Mouse (Mus musculus) forebrain, embryonic 12.5 days (tissue): Measurements from ENCODE around the gene Pnpla7. TPM values are rescaled to one million over a fixed set of nuclear protein-coding genes. Genes with fewer than 3 reads are reported as not detected.

ENCODE experiments used
- ATAC-seq: fragments of 200-750 bp; cut with Nextera tagmentation; 2 replicates; pipeline ENCODE4 v1.8.0; 2017; ENCODE audit warnings: moderate TSS enrichment; ENCODE audit not compliant: low FRiP score
- H3K27ac ChIP-seq: fragments of 300-500 bp; sonication (generic); 2 replicates; pipeline ENCODE4 v1.5.1; 2016; ENCODE audit warnings: mild to moderate bottlenecking
- H3K27me3 ChIP-seq: fragments of 300-500 bp; sonication (generic); 2 replicates; pipeline ENCODE4 v1.6.1; 2016; ENCODE audit warnings: mild to moderate bottlenecking
- H3K36me3 ChIP-seq: fragments of 300-500 bp; sonication (generic); replicated peaks from 2 replicates; pipeline ENCODE4 v1.6.1; 2016; ENCODE audit warnings: mild to moderate bottlenecking
- H3K4me1 ChIP-seq: fragments of 300-500 bp; sonication (generic); 2 replicates; pipeline ENCODE4 v1.6.1; 2016
- H3K4me2 ChIP-seq: fragments of 300-500 bp; sonication (generic); 2 replicates; pipeline ENCODE4 v1.6.1; 2016; ENCODE audit warnings: mild to moderate bottlenecking, moderate library complexity
- H3K4me3 ChIP-seq: fragments of 300-500 bp; sonication (generic); replicated peaks from 2 replicates; pipeline ENCODE4 v1.5.1; 2016; ENCODE audit warnings: mild to moderate bottlenecking
- H3K9ac ChIP-seq: fragments of 300-500 bp; sonication (generic); 2 replicates; pipeline ENCODE4 v1.6.1; 2016; ENCODE audit warnings: mild to moderate bottlenecking
- H3K9me3 ChIP-seq: fragments of 300-500 bp; sonication (generic); 2 replicates; pipeline ENCODE4 v1.6.1; 2016
- WGBS: fragments of 180-500 bp; shearing (Covaris S2); methylation state at CpG from one replicate; pipeline ENCODE4 v1.1.7; 2016; 5-methylcytosine and 5-hydroxymethylcytosine counted together
- microRNA-seq: library from miRNA; unstranded; fragments of <30 nt; microRNA quantifications from one replicate; pipeline ENCODE4, GENCODE M21; 2017
- polyA plus RNA-seq: library from polyadenylated mRNA; unstranded; fragments of >200 nt; fragmentation: Nextera tagmentation; extraction: Ambion mirVana; gene quantifications from 2 replicates; pipeline ENCODE4 v1.2.1, GENCODE M21; 2016

Gene Pnpla7
- polyA plus RNA-seq, 1 experiment from 2014 or later: 4.4 TPM

- Histone ChIP-seq H3K4me3 (no peak overlapping the region), H3K27ac (no peak overlapping the region), H3K36me3 (no peaks in the 10 kb centered on the region), H3K27me3 (peaks cover 3% of the 10 kb centered on the region; the same call in 1 of the 2 replicates), H3K4me2 (no peak overlapping the region), H3K9me3 (no peaks in the 10 kb centered on the region), H3K9ac (no peak overlapping the region), H3K4me1 (no peaks in the 10 kb centered on the region)
- no peak for ATAC-seq
- 100% methylated on average over 2 of the region's 2 CpGs for WGBS
These were observed 112.0 kb downstream of the Pnpla7 start for GRCm38 (mm10) chr2:25087842-25088241.

DNA sequence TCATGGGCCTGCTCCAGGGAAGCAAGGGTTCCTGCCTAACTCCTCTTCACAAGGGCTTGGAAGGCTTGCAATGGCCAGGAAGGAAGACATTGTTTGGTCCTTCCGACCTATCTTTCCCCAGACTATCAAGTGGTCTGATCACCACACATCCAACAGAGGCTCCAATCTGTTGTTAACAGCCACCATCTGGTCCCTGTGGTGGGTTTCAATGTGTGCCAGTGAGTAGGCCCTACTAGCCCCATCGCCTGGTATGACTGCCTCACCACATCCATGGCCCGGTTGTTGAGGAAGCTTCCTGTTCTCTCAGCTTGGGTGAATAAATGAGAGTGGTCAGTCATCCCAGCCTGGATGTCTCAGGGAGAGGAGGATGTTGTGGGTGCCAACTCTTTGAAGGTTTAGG, 112.8 kb downstream of the Pnpla7 start:
- no peaks in the 10 kb centered on the region for H3K9me3 ChIP-seq
- H3K27me3 ChIP-seq: peaks cover 3% of the 10 kb centered on the region; the same call in 1 of the 2 replicates
- no peak overlapping the region for H3K27ac ChIP-seq
- H3K36me3 ChIP-seq: no peaks in the 10 kb centered on the region
- H3K9ac ChIP-seq: no peak overlapping the region
- ATAC-seq: no peak
- no peaks in the 10 kb centered on the region for H3K4me1 ChIP-seq
- no peak overlapping the region for H3K4me2 ChIP-seq
- no peak overlapping the region for H3K4me3 ChIP-seq
- WGBS: 82% methylated on average over 3 of the region's 3 CpGs

- H3K36me3 ChIP-seq: no peaks in the 10 kb centered on the region
- ATAC-seq: no peak
- WGBS: 37% methylated on average over 17 of the region's 17 CpGs
- peaks cover 22% of the 10 kb centered on the region for H3K27me3 ChIP-seq
- H3K4me3 ChIP-seq: no peak overlapping the region
- H3K4me2 ChIP-seq: no peak overlapping the region
- H3K4me1 ChIP-seq: peaks cover 19% of the 10 kb centered on the region
- no peak overlapping the region for H3K27ac ChIP-seq
- H3K9ac ChIP-seq: no peak overlapping the region
- no peaks in the 10 kb centered on the region for H3K9me3 ChIP-seq
These were observed 118.9 kb downstream of the Pnpla7 start for GRCm38 (mm10) chr2:25094785-25095108.

- Histone ChIP-seq H3K36me3 (no peaks in the 10 kb centered on the region), H3K27me3 (peaks cover 22% of the 10 kb centered on the region), H3K27ac (no peak within 1 kb of the TSS), H3K4me2 (no peak within 1 kb of the TSS; the same call in 1 of the 2 replicates), H3K9ac (no peak within 1 kb of the TSS), H3K9me3 (no peaks in the 10 kb centered on the region), H3K4me3 (no peak within 1 kb of the TSS), H3K4me1 (peaks cover 25% of the 10 kb centered on the region)
- no peak for ATAC-seq
- 52% methylated on average over 28 of the region's 28 CpGs for WGBS
These were observed 119.4 kb downstream of the Pnpla7 start, which contains the start of gene Noxa1 for GRCm38 (mm10) chr2:25095109-25095850. Gene Noxa1, minus strand, starts transcription at chr2:25095149.

DNA sequence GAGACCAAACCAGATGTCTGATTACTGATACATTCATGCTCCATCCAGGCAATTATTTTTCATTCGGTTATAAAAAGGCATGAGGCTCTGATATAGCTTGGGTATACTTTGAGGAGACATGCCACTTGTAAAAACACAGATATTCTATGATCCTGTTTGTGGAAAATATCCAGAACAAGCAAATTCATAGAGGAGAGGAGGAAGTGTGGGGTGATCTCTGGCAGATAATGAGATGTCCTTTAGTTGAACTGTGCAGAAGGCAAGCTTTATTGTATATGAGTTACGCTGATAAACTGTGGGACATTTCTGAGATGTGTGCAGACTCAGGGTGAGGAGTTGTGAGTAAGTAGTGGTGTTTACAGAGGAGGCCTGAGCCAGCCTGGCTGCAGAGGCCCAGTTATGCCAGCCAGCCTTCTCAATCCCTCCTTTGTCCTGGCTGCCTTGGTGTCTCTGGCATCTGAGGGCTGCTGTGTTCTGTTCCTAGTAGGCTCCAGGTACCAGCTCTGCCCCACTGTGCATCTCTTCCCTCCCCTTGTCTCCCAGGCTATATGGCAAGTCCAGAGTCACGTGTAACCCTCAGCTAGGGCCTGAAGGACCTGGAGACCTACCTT, 122.3 kb downstream of the Pnpla7 start:
- H3K4me1 ChIP-seq: peaks cover 25% of the 10 kb centered on the region
- H3K27ac ChIP-seq: no peak overlapping the region
- no peak for ATAC-seq
- no peaks in the 10 kb centered on the region for H3K9me3 ChIP-seq
- H3K4me2 ChIP-seq: no peak overlapping the region
- no peaks in the 10 kb centered on the region for H3K36me3 ChIP-seq
- no peak overlapping the region; the same call in 1 of the 2 replicates for H3K9ac ChIP-seq
- H3K27me3 ChIP-seq: peaks cover 19% of the 10 kb centered on the region
- 86% methylated on average over 3 of the region's 3 CpGs for WGBS
- no peak overlapping the region for H3K4me3 ChIP-seq

GRCm38 (mm10) chr2:25098956-25099355, 123.1 kb downstream of the Pnpla7 start:
- 0 out of 2 replicates have a peak overlapping the region, but pooled peaks have one; percentile 73 for H3K27ac ChIP-seq
- H3K4me2 ChIP-seq: no peak overlapping the region
- H3K36me3 ChIP-seq: no peaks in the 10 kb centered on the region
- H3K4me1 ChIP-seq: peaks cover 25% of the 10 kb centered on the region
- ATAC-seq: peak; percentile 78
- WGBS: 43% methylated on average over 5 of the region's 5 CpGs
- no peak overlapping the region for H3K4me3 ChIP-seq
- peaks cover 18% of the 10 kb centered on the region for H3K27me3 ChIP-seq
- H3K9ac ChIP-seq: peak overlapping the region; percentile 36; the same call in 1 of the 2 replicates
- H3K9me3 ChIP-seq: no peaks in the 10 kb centered on the region

- H3K27me3 ChIP-seq: peaks cover 12% of the 10 kb centered on the region
- no peaks in the 10 kb centered on the region for H3K36me3 ChIP-seq
- H3K27ac ChIP-seq: peak overlapping the region; percentile 73
- no peaks in the 10 kb centered on the region for H3K9me3 ChIP-seq
- H3K4me1 ChIP-seq: peaks cover 25% of the 10 kb centered on the region
- H3K4me2 ChIP-seq: no peak overlapping the region
- H3K9ac ChIP-seq: no peak overlapping the region
- no peak overlapping the region for H3K4me3 ChIP-seq
- WGBS: 50% methylated on average over 3 of the region's 3 CpGs
- ATAC-seq: no peak; the same call in 1 of the 2 replicates
These were observed 123.9 kb downstream of the Pnpla7 start for GRCm38 (mm10) chr2:25099703-25100102.

Small RNA genes lying within 50 kb of the gene (microRNA-seq; reads per million reads assigned to microRNA genes)
- not detected for gene Gm22875
- gene Gm24328: not detected
- not detected for gene Mir7664

Other genes starting within 250 kb of the Pnpla7 start
- gene Cacna1b, start 212.9 kb upstream of the Pnpla7 start, polyA plus RNA-seq: 3.0 and 5.8 TPM in 2 replicates
- gene Ehmt1, start 56.4 kb upstream of the Pnpla7 start, polyA plus RNA-seq: 147 and 148 TPM in 2 replicates
- 15.2 and 17.4 TPM in 2 replicates for gene Arrdc1, start 40.8 kb upstream of the Pnpla7 start, polyA plus RNA-seq
- gene Zmynd19, start 26.2 kb upstream of the Pnpla7 start, polyA plus RNA-seq: 21.8 and 21.9 TPM in 2 replicates
- gene Dph7, start 13.6 kb upstream of the Pnpla7 start, polyA plus RNA-seq: 31.2 and 34.1 TPM in 2 replicates
- 132 and 143 TPM in 2 replicates for gene Mrpl41, start 935 bp upstream of the Pnpla7 start, polyA plus RNA-seq
- 103 and 112 TPM in 2 replicates for gene Nsmf, start 78.3 kb downstream of the Pnpla7 start, polyA plus RNA-seq
- not detected in 2 replicates for gene Entpd8, start 104.3 kb downstream of the Pnpla7 start, polyA plus RNA-seq
- 0.24 TPM in 1 of 2 replicates, not detected in the other for gene Noxa1, start 119.1 kb downstream of the Pnpla7 start, polyA plus RNA-seq
- 76.8 and 81.0 TPM in 2 replicates for gene Nrarp, start 204.7 kb downstream of the Pnpla7 start, polyA plus RNA-seq
- gene Tor4a, start 220.9 kb downstream of the Pnpla7 start, polyA plus RNA-seq: 0.62 and 1.0 TPM in 2 replicates
- gene Nelfb, start 235.5 kb downstream of the Pnpla7 start, polyA plus RNA-seq: 106 and 111 TPM in 2 replicates
- gene Stpg3, start 238.6 kb downstream of the Pnpla7 start, polyA plus RNA-seq: not detected in 2 replicates
- 0.46 and 0.87 TPM in 2 replicates for gene Fam166a, start 242.7 kb downstream of the Pnpla7 start, polyA plus RNA-seq
- gene Tubb4b, start 248.7 kb downstream of the Pnpla7 start, polyA plus RNA-seq: 496 and 501 TPM in 2 replicates